Mouse (Mus musculus) adrenal gland, postnatal 4 days (tissue): ENCODE measurements around the gene Rorb. TPM values are rescaled to one million over a fixed set of nuclear protein-coding genes. Genes with fewer than 3 reads are reported as not detected.

ENCODE experiments used
- DNase-seq, 2 experiments: peaks; one replicate each; pipeline ENCODE4 v3.0.0; 2021 to 2022; ENCODE audit warnings: low spot score in 2 of 2, mixed read lengths in 2 of 2
- total RNA-seq, 2 experiments: library from RNA; stranded (reverse); gene quantifications; 2 replicates each; pipeline ENCODE4 v1.2.3; 2021

The Rorb gene
- total RNA-seq, 2 experiments from 2014 or later: 0.96 to 1.1 TPM

GRCm38 (mm10) chr19:19033974-19034373 is 77.0 kb downstream of the Rorb start:
- no peak for DNase-seq

GRCm38 (mm10) chr19:19005144-19005543 is 105.9 kb downstream of the Rorb start:
- no peak for DNase-seq

GRCm38 (mm10) chr19:19004023-19004656 is 106.9 kb downstream of the Rorb start:
- no peak for DNase-seq

GRCm38 (mm10) chr19:18998966-18999365 is 112.0 kb downstream of the Rorb start:
- no peak for DNase-seq

GRCm38 (mm10) chr19:18997711-18998110 is 113.3 kb downstream of the Rorb start:
- no peak for DNase-seq

GRCm38 (mm10) chr19:18979996-18980395 is 131.0 kb downstream of the Rorb start:
- DNase-seq: no peak

GRCm38 (mm10) chr19:18974796-18975660 is 136.0 kb downstream of the Rorb start:
- no peak for DNase-seq

GRCm38 (mm10) chr19:18969386-18969785 is 141.6 kb downstream of the Rorb start:
- DNase-seq: no peak

GRCm38 (mm10) chr19:18967307-18967706 is 143.7 kb downstream of the Rorb start:
- DNase-seq: no peak

GRCm38 (mm10) chr19:18959862-18960261 is 151.1 kb downstream of the Rorb start:
- no peak for DNase-seq

- DNase-seq: no peak
These were observed 158.2 kb downstream of the Rorb start for GRCm38 (mm10) chr19:18952806-18953205.

GRCm38 (mm10) chr19:18947193-18947592 is 163.8 kb downstream of the Rorb start:
- no peak for DNase-seq

GRCm38 (mm10) chr19:18945265-18945664 is 165.7 kb downstream of the Rorb start:
- DNase-seq: no peak

GRCm38 (mm10) chr19:18941391-18941790 is 169.6 kb downstream of the Rorb start:
- DNase-seq: no peak

GRCm38 (mm10) chr19:18911755-18912340 is 199.1 kb downstream of the Rorb start:
- DNase-seq: no peak

- DNase-seq: no peak
These were observed 201.4 kb downstream of the Rorb start for GRCm38 (mm10) chr19:18909641-18910040.

GRCm38 (mm10) chr19:18905511-18905910 is 205.5 kb downstream of the Rorb start:
- no peak for DNase-seq

GRCm38 (mm10) chr19:18902694-18903067 is 208.3 kb downstream of the Rorb start:
- DNase-seq: no peak

GRCm38 (mm10) chr19:18902041-18902693 is 208.8 kb downstream of the Rorb start:
- no peak for DNase-seq

GRCm38 (mm10) chr19:18898238-18898637 is 212.8 kb downstream of the Rorb start:
- DNase-seq: no peak

GRCm38 (mm10) chr19:18890216-18890615 is 220.8 kb downstream of the Rorb start:
- DNase-seq: no peak

- DNase-seq: no peak
These were observed 221.4 kb downstream of the Rorb start for GRCm38 (mm10) chr19:18889632-18890031.
